Mouse (Mus musculus): ENCODE data around the gene Pop5. TPM values are rescaled to one million over a fixed set of nuclear protein-coding genes. Genes with fewer than 3 reads are reported as not detected.
A peak's percentile ranks its signal among the peaks of the same experiment; 100 is the strongest.

Gene Pop5
- polyA plus RNA-seq, 1 experiment: 55.6 TPM

- no peak for DNase-seq (ENCODE audit: low read depth in 1 of 2, low spot score in 2 of 2)
- Histone ChIP-seq H3K27me3 (ENCODE audit: control insufficient read depth, insufficient read depth, low read length) (no peaks in the 10 kb centered on the region), H3K27ac (ENCODE audit: insufficient read depth, low read length) (peak overlapping the region; percentile 73), H3K4me3 (ENCODE audit: extremely low read depth, insufficient read depth, insufficient read length) (peak overlapping the region; percentile 100), H3K4me1 (ENCODE audit: control insufficient read depth, insufficient read depth, insufficient read length) (peaks cover 2% of the 10 kb centered on the region), H3K36me3 (ENCODE audit: control insufficient read depth, insufficient read depth, low read length) (peaks cover 5% of the 10 kb centered on the region)
- WGBS: 2% methylated on average over 17 of the region's 17 CpGs
- TF ChIP-seq POLR2A (IDR thresholded peaks at IDR 0.05; ENCODE audit: low read depth, low read length): no peak
- TF ChIP-seq CTCF (IDR thresholded peaks at IDR 0.05; ENCODE audit: extremely low read depth, insufficient read depth, insufficient read length, insufficient replicate concordance): no peak
These were observed 44.5 kb downstream of the Pop5 start for GRCm38 (mm10) chr5:115280050-115280687.

GRCm38 (mm10) chr5:115284735-115285134, 49.1 kb downstream of the Pop5 start:
- H3K27ac ChIP-seq (ENCODE audit: insufficient read depth, low read length): no peak overlapping the region

DNA sequence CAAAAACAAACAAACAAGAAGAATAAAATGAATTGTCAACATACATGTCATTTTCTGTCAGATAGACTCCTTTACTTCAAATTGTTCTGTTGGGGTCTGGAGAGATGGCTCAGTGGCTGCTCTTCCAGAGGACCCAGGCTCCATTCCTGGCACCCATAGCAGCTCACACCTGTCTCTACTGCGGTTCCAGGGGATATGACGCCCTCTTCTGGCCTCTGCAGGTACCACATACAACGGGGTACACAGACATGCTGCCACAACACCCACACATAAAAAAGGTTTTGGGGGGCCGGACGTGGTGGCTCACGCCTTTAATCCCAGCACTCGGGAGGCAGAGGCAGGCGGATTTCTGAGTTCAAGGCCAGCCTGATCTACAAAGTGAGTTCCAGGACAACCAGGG, 58.5 kb downstream of the Pop5 start:
- Histone ChIP-seq H3K36me3 (ENCODE audit: control insufficient read depth, insufficient read depth, low read length) (peaks cover 14% of the 10 kb centered on the region), H3K4me1 (ENCODE audit: control insufficient read depth, insufficient read depth, insufficient read length) (peaks cover 1% of the 10 kb centered on the region; the same call in 1 of the 2 replicates), H3K27ac (ENCODE audit: insufficient read depth, low read length) (no peak overlapping the region), H3K27me3 (ENCODE audit: control insufficient read depth, insufficient read depth, low read length) (no peaks in the 10 kb centered on the region), H3K4me3 (ENCODE audit: extremely low read depth, insufficient read depth, insufficient read length) (no peak overlapping the region)
- WGBS: 93% methylated on average over 8 of the region's 8 CpGs
- TF ChIP-seq CTCF (IDR thresholded peaks at IDR 0.05; ENCODE audit: extremely low read depth, insufficient read depth, insufficient read length, insufficient replicate concordance) (no peak), POLR2A (IDR thresholded peaks at IDR 0.05; ENCODE audit: low read depth, low read length) (no peak)
- DNase-seq (ENCODE audit: low read depth in 1 of 2, low spot score in 2 of 2): no peak

More at GRCm38 (mm10) chr5:115284735-115285134, 49.1 kb downstream of the Pop5 start:
- peaks cover 13% of the 10 kb centered on the region for H3K36me3 ChIP-seq (ENCODE audit: control insufficient read depth, insufficient read depth, low read length)
- no peaks in the 10 kb centered on the region for H3K27me3 ChIP-seq (ENCODE audit: control insufficient read depth, insufficient read depth, low read length)
- peak in 1 of 2 experiments; percentile 15 for DNase-seq (ENCODE audit: low read depth in 1 of 2, low spot score in 2 of 2)
- H3K4me1 ChIP-seq (ENCODE audit: control insufficient read depth, insufficient read depth, insufficient read length): no peaks in the 10 kb centered on the region; the same call in 1 of the 2 replicates
- TF ChIP-seq POLR2A (IDR thresholded peaks at IDR 0.05; ENCODE audit: low read depth, low read length) (no peak), CTCF (IDR thresholded peaks at IDR 0.05; ENCODE audit: extremely low read depth, insufficient read depth, insufficient read length, insufficient replicate concordance) (peak; percentile 35; the same call in 1 of the 2 replicates)
- H3K4me3 ChIP-seq (ENCODE audit: extremely low read depth, insufficient read depth, insufficient read length): no peak overlapping the region
- WGBS: 91% methylated on average over 3 of the region's 3 CpGs

Other genes starting within 250 kb of the Pop5 start
- gene Sppl3, start 224.7 kb upstream of the Pop5 start, polyA plus RNA-seq (2012; rRNA removed): 47.7 and 55.6 TPM in 2 replicates
- not detected in 2 replicates for gene Gm10401, start 137.5 kb upstream of the Pop5 start, polyA plus RNA-seq (2012; rRNA removed)
- 30.6 and 33.4 TPM in 2 replicates for gene Acads, start 116.5 kb upstream of the Pop5 start, polyA plus RNA-seq (2012; rRNA removed)
- gene Unc119b, start 100.9 kb upstream of the Pop5 start, polyA plus RNA-seq (2012; rRNA removed): 38.7 and 44.4 TPM in 2 replicates
- 39.1 and 44.0 TPM in 2 replicates for gene Mlec, start 77.7 kb upstream of the Pop5 start, polyA plus RNA-seq (2012; rRNA removed)
- gene Cabp1, start 41.5 kb upstream of the Pop5 start, polyA plus RNA-seq (2012; rRNA removed): 0.72 and 1.5 TPM in 2 replicates
- 124 and 125 TPM in 2 replicates for gene Rnf10, start 37.1 kb downstream of the Pop5 start, polyA plus RNA-seq (2012; rRNA removed)
- gene Coq5, start 43.8 kb downstream of the Pop5 start, polyA plus RNA-seq (2012; rRNA removed): 6.3 and 6.6 TPM in 2 replicates
- 135 and 214 TPM in 2 replicates for gene Dynll1, start 65.2 kb downstream of the Pop5 start, polyA plus RNA-seq (2012; rRNA removed)
- gene Srsf9, start 91.3 kb downstream of the Pop5 start, polyA plus RNA-seq (2012; rRNA removed): 57.8 and 102 TPM in 2 replicates
- 4.9 and 5.8 TPM in 2 replicates for gene Gatc, start 105.3 kb downstream of the Pop5 start, polyA plus RNA-seq (2012; rRNA removed)
- gene Triap1, start 105.4 kb downstream of the Pop5 start, polyA plus RNA-seq (2012; rRNA removed): 5.7 and 7.5 TPM in 2 replicates
- gene Cox6a1, start 113.1 kb downstream of the Pop5 start, polyA plus RNA-seq (2012; rRNA removed): 777 and 1,352 TPM in 2 replicates
- 0.47 and 1.1 TPM in 2 replicates for gene Msi1, start 193.8 kb downstream of the Pop5 start, polyA plus RNA-seq (2012; rRNA removed)
- 284 and 435 TPM in 2 replicates for gene Pla2g1b, start 230.4 kb downstream of the Pop5 start, polyA plus RNA-seq (2012; rRNA removed)
- 19.6 and 28.2 TPM in 2 replicates for gene Sirt4, start 248.9 kb downstream of the Pop5 start, polyA plus RNA-seq (2012; rRNA removed)